Mouse (Mus musculus) heart, adult 9 months (tissue): ENCODE measurements around the gene Gm21119.
"Not testable (repeated sequence)": the region's sequence is repeated elsewhere in the genome, so short reads cannot be mapped to it uniquely, and the experiment has no call there.

Experiments used
- DNase-seq, 2 experiments: peaks; one replicate each; pipeline ENCODE4 v3.0.0; 2022; ENCODE audit warnings: low spot score in 2 of 2

Gene Gm21119

DNA sequence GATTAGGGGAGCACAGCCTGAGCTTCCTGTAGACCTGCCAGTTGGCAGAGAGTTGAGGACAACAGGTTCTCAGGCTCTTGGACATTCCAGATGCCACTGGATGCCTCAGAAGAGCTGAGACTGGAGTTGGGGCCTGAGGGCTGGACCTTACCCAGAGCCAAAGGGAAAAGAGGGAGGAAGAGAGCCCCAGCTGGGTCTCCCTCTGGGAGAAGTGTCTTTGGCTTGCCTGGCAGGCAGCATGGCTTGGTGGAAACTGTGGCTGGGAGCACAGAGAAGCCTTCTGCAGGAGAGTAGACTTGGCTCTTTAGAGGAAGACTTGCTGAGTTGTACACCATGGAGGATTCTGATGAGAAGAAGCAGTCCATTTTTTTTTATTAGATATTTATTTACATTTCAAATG, 38.3 kb downstream of the Gm21119 start:
- peak in 1 of 2 experiments; percentile 7 for DNase-seq

DNA sequence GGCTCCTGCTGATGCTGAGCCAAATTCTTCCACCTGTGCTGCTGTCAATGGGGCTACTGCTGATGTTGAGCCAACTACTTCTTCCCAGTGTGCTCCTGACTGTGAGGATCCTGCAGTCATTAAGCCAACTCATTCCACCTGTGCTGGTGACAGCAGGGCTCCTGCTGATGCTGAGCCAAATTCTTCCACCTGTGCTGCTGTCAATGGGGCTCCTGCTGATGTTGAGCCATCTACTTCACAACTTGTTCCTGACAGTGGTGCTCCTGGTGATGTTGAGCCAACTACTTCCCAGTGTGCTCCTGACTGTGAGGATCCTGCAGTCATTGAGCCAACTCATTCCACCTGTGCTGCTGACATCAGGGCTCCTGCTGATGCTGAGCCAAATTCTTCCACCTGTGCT, 63.7 kb downstream of the Gm21119 start:
- not testable (repeated sequence) for DNase-seq
